Mouse (Mus musculus): ENCODE measurements around the gene Spon1.

The Spon1 gene

GRCm38 (mm10) chr7:113765667-113766497 is at the start of gene Spon1:
Spon1 (plus strand) TSS chr7:113765998.
- peak; percentile 54 to 64 for DNase-seq

GRCm38 (mm10) chr7:113721994-113722393 is 43.8 kb upstream of the Spon1 start:
- DNase-seq, result no peak

- no peak for DNase-seq
These were observed 41.9 kb upstream of the Spon1 start for GRCm38 (mm10) chr7:113723905-113724304.

- no peak for DNase-seq
These were observed 37.6 kb upstream of the Spon1 start for GRCm38 (mm10) chr7:113727999-113728713.

GRCm38 (mm10) chr7:113728926-113729325 is 36.9 kb upstream of the Spon1 start:
- no peak for DNase-seq

GRCm38 (mm10) chr7:113730406-113731247 is 35.2 kb upstream of the Spon1 start:
- no peak for DNase-seq

GRCm38 (mm10) chr7:113737790-113738362 is 27.9 kb upstream of the Spon1 start:
- DNase-seq, result no peak

GRCm38 (mm10) chr7:113739181-113739580 is 26.6 kb upstream of the Spon1 start:
- DNase-seq, result no peak

- DNase-seq, result peak in 1 of 2 experiments; percentile 4
These were observed 23.2 kb upstream of the Spon1 start for GRCm38 (mm10) chr7:113742644-113743043.

- no peak for DNase-seq
These were observed 21.8 kb upstream of the Spon1 start for GRCm38 (mm10) chr7:113743982-113744381.

GRCm38 (mm10) chr7:113756616-113757015 is 9.2 kb upstream of the Spon1 start:
- no peak for DNase-seq

- peak in 1 of 2 experiments; percentile 23 for DNase-seq
These were observed 6.6 kb upstream of the Spon1 start for GRCm38 (mm10) chr7:113759212-113759611.

GRCm38 (mm10) chr7:113765133-113765532 is 665 bp upstream of the Spon1 start:
- no peak for DNase-seq

GRCm38 (mm10) chr7:113766498-113766941 is 722 bp downstream of the Spon1 start:
- no peak for DNase-seq

GRCm38 (mm10) chr7:113767546-113767945 is 1.7 kb downstream of the Spon1 start:
- no peak for DNase-seq

- DNase-seq, result no peak
These were observed 2.6 kb downstream of the Spon1 start for GRCm38 (mm10) chr7:113768174-113768935.

GRCm38 (mm10) chr7:113769281-113769680 is 3.5 kb downstream of the Spon1 start:
- DNase-seq, result no peak

- peak in 1 of 2 experiments; percentile 29 for DNase-seq
These were observed 6.3 kb downstream of the Spon1 start for GRCm38 (mm10) chr7:113772135-113772534.

GRCm38 (mm10) chr7:113773436-113773835 is 7.6 kb downstream of the Spon1 start:
- peak; percentile 82 to 86 for DNase-seq

GRCm38 (mm10) chr7:113774039-113774438 is 8.2 kb downstream of the Spon1 start:
- peak; percentile 85 to 89 for DNase-seq

GRCm38 (mm10) chr7:113774906-113775305 is 9.1 kb downstream of the Spon1 start:
- DNase-seq, result no peak

GRCm38 (mm10) chr7:113778546-113778945 is 12.7 kb downstream of the Spon1 start:
- DNase-seq, result no peak

Measured in thymus, postnatal 36 days (tissue).